Mouse (Mus musculus): Measurements from ENCODE around the gene Mnx1. TPM values are rescaled to one million over a fixed set of nuclear protein-coding genes. Genes with fewer than 3 reads are reported as not detected.
A peak's percentile ranks its signal among the peaks of the same experiment; 100 is the strongest.

Gene Mnx1
- 0.19 and 0.22 TPM in 2 replicates for polyA plus RNA-seq (2015; fragmentation: Nextera tagmentation; extraction: Ambion mirVana)

GRCm38 (mm10) chr5:29478208-29479197 lies at the start of gene Mnx1:
TSS of gene Mnx1 (minus strand) at chr5:29478470.
- no peak; the same call in 1 of the 2 replicates for ATAC-seq (ENCODE audit: low FRiP score, low read depth)
- H3K27ac ChIP-seq (replicated peaks): no peak within 1 kb of the TSS
- peaks cover 14% of the 10 kb centered on the region for H3K4me1 ChIP-seq (replicated peaks)
- no peaks in the 10 kb centered on the region for H3K9me3 ChIP-seq
- H3K36me3 ChIP-seq: no peaks in the 10 kb centered on the region
- H3K9ac ChIP-seq: no peak within 1 kb of the TSS
- peak within 1 kb of the TSS; percentile 54 for H3K4me2 ChIP-seq
- WGBS: under 1% methylated on average over 65 of the region's 65 CpGs
- peak within 1 kb of the TSS; percentile 23 for H3K4me3 ChIP-seq
- peaks cover 96% of the 10 kb centered on the region for H3K27me3 ChIP-seq

DNA sequence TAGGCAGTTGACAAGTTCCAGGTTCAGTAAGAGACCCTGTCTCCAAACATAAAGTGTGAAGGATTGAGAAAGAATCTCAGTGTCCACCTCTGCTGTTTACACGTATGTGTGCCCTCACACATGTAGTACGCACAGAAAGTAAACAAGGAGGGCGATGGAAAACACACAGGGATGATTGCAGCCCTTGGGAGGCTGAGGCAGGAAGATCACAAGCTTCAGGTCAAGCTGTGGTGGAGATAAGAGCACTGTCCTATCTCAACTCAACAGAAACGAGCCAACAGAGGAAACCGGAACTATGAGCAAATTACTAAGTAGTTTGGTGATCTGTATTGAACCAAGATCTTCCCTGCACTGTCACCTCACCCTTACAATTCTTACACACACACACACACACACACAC lies 38.2 kb upstream of the Mnx1 start:
- no peak for ATAC-seq (ENCODE audit: low FRiP score, low read depth)
- Histone ChIP-seq H3K4me3 (no peak overlapping the region), H3K9me3 (no peaks in the 10 kb centered on the region), H3K27me3 (no peaks in the 10 kb centered on the region), H3K27ac (replicated peaks) (no peak overlapping the region), H3K4me1 (replicated peaks) (no peaks in the 10 kb centered on the region), H3K36me3 (no peaks in the 10 kb centered on the region), H3K9ac (no peak overlapping the region), H3K4me2 (no peak overlapping the region)
- WGBS: 87% methylated on average over 5 of the region's 5 CpGs

DNA sequence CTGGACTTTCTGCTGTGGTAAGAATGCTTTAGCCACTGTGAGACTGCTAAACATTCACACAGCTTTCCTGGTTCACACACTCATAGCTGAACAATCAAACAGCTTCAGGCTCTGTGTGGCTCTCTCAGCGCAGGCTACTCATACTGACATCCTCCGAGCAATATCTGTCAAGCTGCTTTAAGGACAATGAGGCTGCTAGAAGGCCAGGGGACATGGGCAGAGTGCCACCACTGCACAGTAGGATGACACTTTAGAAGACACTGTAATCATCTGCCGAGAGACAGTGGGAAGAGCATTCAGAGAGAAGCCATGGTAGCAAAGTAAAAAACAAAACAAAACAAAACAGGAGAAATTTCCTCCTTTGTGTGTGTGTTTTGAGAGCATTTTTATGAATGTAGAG lies 37.6 kb upstream of the Mnx1 start:
- Histone ChIP-seq H3K9me3 (no peaks in the 10 kb centered on the region), H3K4me2 (no peak overlapping the region), H3K36me3 (no peaks in the 10 kb centered on the region), H3K4me3 (no peak overlapping the region), H3K27ac (replicated peaks) (no peak overlapping the region), H3K27me3 (no peaks in the 10 kb centered on the region), H3K9ac (no peak overlapping the region), H3K4me1 (replicated peaks) (no peaks in the 10 kb centered on the region)
- 71% methylated on average over 3 of the region's 3 CpGs for WGBS
- no peak for ATAC-seq (ENCODE audit: low FRiP score, low read depth)

DNA sequence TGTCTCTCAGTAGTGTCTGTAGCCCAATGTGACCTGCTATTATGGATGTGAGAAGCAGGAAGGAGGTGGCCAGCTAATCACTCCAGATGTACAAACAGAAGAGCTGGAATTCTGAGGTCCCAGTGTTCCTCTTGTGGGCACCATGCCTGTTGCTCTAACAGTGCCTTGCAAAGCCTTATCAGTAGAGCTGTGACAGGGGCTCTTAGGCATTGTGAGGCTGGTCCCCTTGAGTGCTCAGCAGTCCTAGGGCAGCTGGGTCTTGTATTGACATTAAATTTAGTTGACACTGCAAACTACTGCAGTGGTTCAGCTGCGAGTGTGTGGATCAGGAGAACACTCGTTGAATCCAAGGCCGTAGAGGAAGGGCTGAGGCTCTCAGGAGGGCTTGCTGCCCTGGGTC lies 28.7 kb upstream of the Mnx1 start:
- H3K36me3 ChIP-seq: no peaks in the 10 kb centered on the region
- H3K4me1 ChIP-seq (replicated peaks): no peaks in the 10 kb centered on the region
- H3K9ac ChIP-seq: no peak overlapping the region
- H3K4me2 ChIP-seq: no peak overlapping the region
- H3K27ac ChIP-seq (replicated peaks): no peak overlapping the region
- WGBS: 88% methylated on average over 3 of the region's 3 CpGs
- ATAC-seq (ENCODE audit: low FRiP score, low read depth): no peak
- H3K4me3 ChIP-seq: no peak overlapping the region
- H3K27me3 ChIP-seq: no peaks in the 10 kb centered on the region
- H3K9me3 ChIP-seq: no peaks in the 10 kb centered on the region

GRCm38 (mm10) chr5:29487321-29487720 lies 9.1 kb upstream of the Mnx1 start:
- Histone ChIP-seq H3K36me3 (no peaks in the 10 kb centered on the region), H3K27me3 (peaks cover 90% of the 10 kb centered on the region), H3K9me3 (no peaks in the 10 kb centered on the region), H3K27ac (replicated peaks) (no peak overlapping the region), H3K9ac (no peak overlapping the region), H3K4me2 (no peak overlapping the region), H3K4me1 (replicated peaks) (peaks cover 5% of the 10 kb centered on the region; the same call in 1 of the 2 replicates), H3K4me3 (no peak overlapping the region)
- WGBS: 16% methylated on average over 13 of the region's 13 CpGs
- ATAC-seq (ENCODE audit: low FRiP score, low read depth): no peak

- Histone ChIP-seq H3K4me3 (no peak overlapping the region), H3K4me1 (replicated peaks) (peaks cover 5% of the 10 kb centered on the region; the same call in 1 of the 2 replicates), H3K9me3 (no peaks in the 10 kb centered on the region), H3K9ac (no peak overlapping the region), H3K27me3 (peaks cover 94% of the 10 kb centered on the region), H3K4me2 (no peak overlapping the region), H3K27ac (replicated peaks) (no peak overlapping the region), H3K36me3 (no peaks in the 10 kb centered on the region)
- no peak for ATAC-seq (ENCODE audit: low FRiP score, low read depth)
- WGBS: 4% methylated on average over 10 of the region's 10 CpGs
Measured at GRCm38 (mm10) chr5:29485941-29486320, 7.7 kb upstream of the Mnx1 start.

DNA sequence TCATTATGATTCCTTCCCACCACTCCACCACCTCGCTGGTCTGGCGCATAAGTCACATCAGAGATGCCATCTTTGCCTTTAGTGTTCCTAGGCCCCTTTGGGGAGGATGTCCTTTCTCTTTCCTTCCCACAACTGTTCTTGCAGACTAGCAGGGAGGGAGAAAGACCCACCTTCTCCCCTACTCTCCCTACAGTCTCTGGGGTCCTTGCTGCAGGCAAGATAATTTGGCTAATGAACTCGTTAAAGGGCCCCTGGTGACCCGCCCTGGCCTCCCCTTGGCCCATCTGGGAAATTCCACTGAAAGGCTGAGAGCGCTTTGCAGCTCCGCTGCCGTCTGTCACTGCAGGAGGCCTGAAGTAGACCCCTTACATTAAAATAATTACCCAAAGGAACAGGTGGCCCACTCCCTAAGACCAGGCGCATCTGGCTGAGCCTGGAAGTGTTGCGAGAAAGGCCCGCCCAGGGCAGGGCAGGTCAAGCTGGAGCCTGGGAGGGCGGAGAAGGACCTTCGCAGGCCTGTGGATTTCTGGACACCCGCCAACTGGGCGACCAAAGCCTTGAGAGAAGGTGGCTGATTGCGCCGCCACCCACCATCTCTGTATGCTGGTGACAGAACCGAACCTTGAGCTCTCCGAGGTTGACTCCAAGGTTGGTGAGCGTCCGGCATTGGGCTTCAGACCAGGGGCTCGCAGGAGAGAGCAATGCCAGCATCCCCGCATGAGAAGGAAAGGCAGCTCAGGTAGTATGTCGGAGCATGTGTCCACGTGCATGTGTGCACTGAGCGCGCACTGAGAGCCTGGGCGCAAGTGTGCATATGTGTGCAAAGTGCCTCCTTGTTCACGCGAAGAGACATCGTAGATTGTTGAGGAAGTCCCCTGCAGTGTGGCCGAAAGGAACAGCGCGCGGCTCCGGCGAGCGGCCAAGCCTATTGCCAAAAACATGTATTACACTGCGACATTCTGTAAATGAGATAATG lies 7.0 kb upstream of the Mnx1 start:
- Histone ChIP-seq H3K9ac (no peak overlapping the region), H3K4me2 (no peak overlapping the region), H3K27me3 (peaks cover 95% of the 10 kb centered on the region), H3K4me1 (replicated peaks) (peaks cover 5% of the 10 kb centered on the region; the same call in 1 of the 2 replicates), H3K27ac (replicated peaks) (no peak overlapping the region), H3K4me3 (no peak overlapping the region), H3K9me3 (no peaks in the 10 kb centered on the region), H3K36me3 (no peaks in the 10 kb centered on the region)
- ATAC-seq (ENCODE audit: low FRiP score, low read depth): no peak
- WGBS: 1% methylated on average over 38 of the region's 38 CpGs

DNA sequence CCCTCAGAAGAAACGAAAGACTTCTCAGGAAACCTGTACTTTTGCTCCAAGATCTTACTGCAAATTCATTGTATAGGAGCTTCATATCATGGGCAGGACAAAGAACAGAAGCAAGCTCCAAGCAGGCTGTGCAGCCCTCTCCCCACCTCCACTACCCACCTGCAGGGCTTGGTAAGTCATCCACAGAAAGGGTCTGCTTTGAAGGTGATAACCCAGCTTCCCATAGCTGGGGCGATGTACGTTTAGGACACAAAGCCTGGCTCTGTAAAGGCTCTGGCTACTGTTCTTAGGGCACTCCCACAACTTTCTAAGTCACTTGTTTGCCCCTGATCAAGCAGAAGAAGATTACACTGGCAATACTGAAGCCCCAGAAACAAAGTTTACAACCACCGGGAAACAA lies 5.5 kb upstream of the Mnx1 start:
- WGBS: 4% methylated on average over 4 of the region's 4 CpGs
- Histone ChIP-seq H3K36me3 (no peaks in the 10 kb centered on the region), H3K27me3 (peaks cover 96% of the 10 kb centered on the region), H3K9me3 (no peaks in the 10 kb centered on the region), H3K4me2 (no peak overlapping the region), H3K4me1 (replicated peaks) (peaks cover 5% of the 10 kb centered on the region; the same call in 1 of the 2 replicates), H3K27ac (replicated peaks) (no peak overlapping the region), H3K9ac (no peak overlapping the region), H3K4me3 (no peak overlapping the region)
- no peak for ATAC-seq (ENCODE audit: low FRiP score, low read depth)

DNA sequence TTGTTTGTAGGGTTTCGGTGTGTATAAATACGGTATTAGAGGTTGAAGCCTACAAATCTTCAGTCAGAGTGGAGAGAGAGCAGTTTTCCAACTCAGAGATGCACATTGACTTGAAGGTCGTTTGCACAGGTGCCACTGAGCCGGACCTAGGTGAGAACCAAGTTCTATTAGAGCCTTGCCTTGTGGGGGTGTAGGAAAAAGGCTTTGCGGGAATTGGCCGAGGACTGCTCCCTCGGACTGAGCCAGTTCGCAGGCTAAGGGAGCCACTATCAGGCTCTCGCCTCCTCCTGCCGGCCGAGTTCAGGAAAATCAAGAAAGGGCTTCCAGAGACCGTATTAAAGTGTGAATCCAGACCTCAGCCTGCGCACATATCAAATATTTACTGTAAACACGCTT lies 926 bp upstream of the Mnx1 start:
- 0 out of 2 replicates have a peak overlapping the region, but pooled peaks have one; percentile 8 for H3K4me2 ChIP-seq
- ATAC-seq (ENCODE audit: low FRiP score, low read depth): no peak
- H3K27me3 ChIP-seq: peaks cover 98% of the 10 kb centered on the region
- H3K9me3 ChIP-seq: no peaks in the 10 kb centered on the region
- no peak overlapping the region for H3K4me3 ChIP-seq
- no peak overlapping the region for H3K9ac ChIP-seq
- no peak overlapping the region for H3K27ac ChIP-seq (replicated peaks)
- WGBS: under 1% methylated on average over 14 of the region's 14 CpGs
- H3K36me3 ChIP-seq: no peaks in the 10 kb centered on the region
- H3K4me1 ChIP-seq (replicated peaks): peaks cover 14% of the 10 kb centered on the region

GRCm38 (mm10) chr5:29477474-29478207 lies 629 bp downstream of the Mnx1 start:
- WGBS: under 1% methylated on average over 49 of the region's 73 CpGs
- H3K4me2 ChIP-seq: peak overlapping the region; percentile 54
- H3K36me3 ChIP-seq: no peaks in the 10 kb centered on the region
- H3K27ac ChIP-seq (replicated peaks): no peak overlapping the region
- H3K27me3 ChIP-seq: peaks cover 94% of the 10 kb centered on the region
- no peak overlapping the region for H3K9ac ChIP-seq
- no peaks in the 10 kb centered on the region for H3K9me3 ChIP-seq
- peaks cover 14% of the 10 kb centered on the region for H3K4me1 ChIP-seq (replicated peaks)
- ATAC-seq (ENCODE audit: low FRiP score, low read depth): peak; percentile 35; the same call in 1 of the 2 replicates
- peak overlapping the region; percentile 23 for H3K4me3 ChIP-seq

DNA sequence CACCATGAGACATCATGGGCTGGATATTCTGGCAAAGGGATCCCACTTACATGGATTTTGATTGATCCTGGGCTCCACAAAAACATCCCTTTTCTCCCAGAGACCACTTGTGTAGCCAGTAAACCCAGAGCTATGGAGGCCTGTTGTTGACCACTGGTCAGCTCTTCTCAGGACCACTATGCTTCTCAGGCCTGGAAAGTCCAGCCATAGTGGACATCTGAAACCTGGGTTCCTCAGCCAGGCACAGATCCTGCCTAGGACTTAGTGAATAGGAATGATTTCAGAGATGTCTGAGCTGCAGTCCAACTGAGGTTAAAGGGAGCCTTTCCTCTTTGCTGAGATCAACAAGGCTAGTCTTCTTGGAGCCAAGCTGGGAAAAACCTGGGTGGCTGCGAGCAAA lies 2.2 kb downstream of the Mnx1 start:
- Histone ChIP-seq H3K27me3 (peaks cover 90% of the 10 kb centered on the region), H3K9me3 (no peaks in the 10 kb centered on the region), H3K36me3 (no peaks in the 10 kb centered on the region), H3K4me2 (no peak overlapping the region), H3K4me3 (no peak overlapping the region), H3K27ac (replicated peaks) (no peak overlapping the region), H3K9ac (no peak overlapping the region), H3K4me1 (replicated peaks) (peaks cover 14% of the 10 kb centered on the region)
- 0% methylated on average over 1 of the region's 1 CpGs for WGBS
- no peak for ATAC-seq (ENCODE audit: low FRiP score, low read depth)
